ENCODE assay signal across 18 mouse cellular contexts in the genomic region with DNA sequence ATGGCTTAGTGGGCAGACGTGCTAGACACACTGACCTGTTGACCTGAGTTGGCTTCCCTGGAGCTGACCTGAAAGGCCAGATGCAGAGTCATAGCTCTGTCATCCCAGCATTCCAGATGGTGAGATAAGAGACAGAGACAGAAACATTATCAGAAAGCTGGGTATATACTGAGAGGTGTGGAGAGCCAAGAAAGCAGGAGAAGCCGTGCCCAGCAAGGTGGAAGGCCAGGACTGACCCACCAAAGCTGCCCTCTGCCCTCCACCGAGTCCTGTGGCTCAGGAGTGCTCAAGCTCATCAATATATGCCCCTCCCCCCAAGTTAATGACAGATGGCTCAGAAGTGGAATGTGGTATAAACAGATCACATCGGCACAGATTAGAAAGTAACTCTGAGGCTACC.
A peak's percentile ranks its signal among the peaks of the same experiment; 100 is the strongest.
DNase-seq lines count a peak whose midpoint lies in the region; ATAC-seq and TF ChIP-seq lines count a peak whose summit lies in the region.
"Had no signal": no experiment of that assay in that cellular context is flagged by ENCODE, and none has a peak within 500 bp of the region (broad histone marks: within the 10 kb centered on the region; RNA-seq: fewer than 3 reads in every experiment).

No protein-coding gene starts in this region.

- no peaks in the 10 kb centered on the region for H3K4me1 ChIP-seq in embryonic facial prominence, embryonic 11.5 days (ENCODE audit: control insufficient read depth, insufficient read depth, low read length)
- H3K4me1 ChIP-seq in embryonic facial prominence, embryonic 10.5 days, result peaks cover 19% of the 10 kb centered on the region
- 0 out of 2 replicates have a peak, but pooled peaks cover 3% of the 10 kb centered on the region for H3K4me1 ChIP-seq in liver, adult 2 months (ENCODE audit: control insufficient read depth, insufficient read depth, low read length)
- H3K4me1 ChIP-seq in liver, embryonic 12.5 days, result no peaks in the 10 kb centered on the region
- H3K4me1 ChIP-seq in midbrain, embryonic 16.5 days (ENCODE audit: control insufficient read depth, insufficient read depth, low read length), result peaks cover 14% of the 10 kb centered on the region
- H3K4me1 ChIP-seq in midbrain, embryonic 14.5 days (ENCODE audit: control insufficient read depth, insufficient read depth, low read length), result peaks cover 17% of the 10 kb centered on the region

- 0 out of 2 replicates have a peak, but pooled peaks have one; percentile 59 for ATAC-seq in embryonic facial prominence, embryonic 11.5 days (replicated peaks; ENCODE audit: insufficient number of reproducible peaks, low FRiP score, low TSS enrichment, low read depth)
- ATAC-seq in liver, embryonic 12.5 days, result no peak
- ATAC-seq in midbrain, embryonic 16.5 days, result 0 out of 2 replicates have a peak, but pooled peaks have one; percentile 25
- no peak for ATAC-seq in midbrain, embryonic 14.5 days (ENCODE audit: low FRiP score, low TSS enrichment)

- H3K9me3 ChIP-seq in embryonic facial prominence, embryonic 11.5 days (replicated peaks; ENCODE audit: control insufficient read depth, low read length), result no peaks in the 10 kb centered on the region
- H3K9me3 ChIP-seq in embryonic facial prominence, embryonic 10.5 days, result no peaks in the 10 kb centered on the region
- H3K9me3 ChIP-seq in liver, embryonic 12.5 days (replicated peaks), result no peaks in the 10 kb centered on the region
- H3K9me3 ChIP-seq in midbrain, embryonic 16.5 days (replicated peaks; ENCODE audit: control insufficient read depth, low read length, poor library complexity, severe bottlenecking), result no peaks in the 10 kb centered on the region
- no peaks in the 10 kb centered on the region for H3K9me3 ChIP-seq in midbrain, embryonic 14.5 days (ENCODE audit: control insufficient read depth, low read length)
- H3K9me3 ChIP-seq: embryonic facial prominence, embryonic 15.5 days; forebrain, embryonic 10.5 days; heart, embryonic 13.5 days had no signal

- H3K27ac ChIP-seq in embryonic facial prominence, embryonic 11.5 days (replicated peaks; ENCODE audit: low read depth, low read length), result no peak overlapping the region
- H3K27ac ChIP-seq in embryonic facial prominence, embryonic 10.5 days (replicated peaks), result no peak overlapping the region
- no peak overlapping the region for H3K27ac ChIP-seq in liver, adult 2 months (replicated peaks; ENCODE audit: insufficient read depth, low read depth, low read length)
- H3K27ac ChIP-seq in liver, embryonic 12.5 days, result no peak overlapping the region
- no peak overlapping the region for H3K27ac ChIP-seq in midbrain, embryonic 16.5 days (ENCODE audit: low read length)
- H3K27ac ChIP-seq in midbrain, embryonic 14.5 days (replicated peaks; ENCODE audit: low read depth, low read length), result no peak overlapping the region
- H3K27ac ChIP-seq: forebrain, embryonic 10.5 days; gastrocnemius, adult 2 months; heart, embryonic 13.5 days had no signal

- WGBS in embryonic facial prominence, embryonic 11.5 days, result 64% methylated on average over 4 of the region's 4 CpGs
- WGBS in embryonic facial prominence, embryonic 10.5 days, result 58% methylated on average over 4 of the region's 4 CpGs
- WGBS in liver, adult 2 months, result 30% methylated on average over 4 of the region's 4 CpGs
- 54% methylated on average over 4 of the region's 4 CpGs for WGBS in liver, embryonic 12.5 days (ENCODE audit: insufficient replicate concordance)
- 73% methylated on average over 4 of the region's 4 CpGs for WGBS in midbrain, embryonic 16.5 days
- WGBS in midbrain, embryonic 14.5 days, result 62% methylated on average over 4 of the region's 4 CpGs

- H3K27me3 ChIP-seq in embryonic facial prominence, embryonic 11.5 days (ENCODE audit: control insufficient read depth, insufficient read depth, low read length), result no peaks in the 10 kb centered on the region
- H3K27me3 ChIP-seq in embryonic facial prominence, embryonic 10.5 days (replicated peaks; ENCODE audit: low read depth, poor library complexity, severe bottlenecking), result no peaks in the 10 kb centered on the region
- no peaks in the 10 kb centered on the region for H3K27me3 ChIP-seq in liver, adult 2 months (ENCODE audit: control insufficient read depth, insufficient read depth, low read length)
- no peaks in the 10 kb centered on the region for H3K27me3 ChIP-seq in liver, embryonic 12.5 days (replicated peaks)
- H3K27me3 ChIP-seq in midbrain, embryonic 16.5 days (ENCODE audit: control insufficient read depth, insufficient read depth, low read depth, low read length), result no peaks in the 10 kb centered on the region
- no peaks in the 10 kb centered on the region for H3K27me3 ChIP-seq in midbrain, embryonic 14.5 days (ENCODE audit: control insufficient read depth, insufficient read depth, low read length)
- H3K27me3 ChIP-seq: embryonic facial prominence, embryonic 15.5 days; heart, embryonic 13.5 days had no signal

- H3K79me2 ChIP-seq in liver, adult 2 months (ENCODE audit: control insufficient read depth, insufficient read depth, low read length), result no peaks in the 10 kb centered on the region

- H3K36me3 ChIP-seq in embryonic facial prominence, embryonic 11.5 days (replicated peaks; ENCODE audit: control insufficient read depth, insufficient read depth, low read depth, low read length), result no peaks in the 10 kb centered on the region
- no peaks in the 10 kb centered on the region for H3K36me3 ChIP-seq in embryonic facial prominence, embryonic 10.5 days (replicated peaks)
- H3K36me3 ChIP-seq in liver, adult 2 months (ENCODE audit: control insufficient read depth, insufficient read depth, low read length), result no peaks in the 10 kb centered on the region
- H3K36me3 ChIP-seq in liver, embryonic 12.5 days, result no peaks in the 10 kb centered on the region
- H3K36me3 ChIP-seq in midbrain, embryonic 16.5 days (ENCODE audit: control insufficient read depth, insufficient read depth, low read length), result no peaks in the 10 kb centered on the region
- H3K36me3 ChIP-seq in midbrain, embryonic 14.5 days (ENCODE audit: control insufficient read depth, insufficient read depth, low read length), result no peaks in the 10 kb centered on the region
- H3K36me3 ChIP-seq: embryonic facial prominence, embryonic 15.5 days; forebrain, embryonic 10.5 days; heart, embryonic 13.5 days had no signal

- TF ChIP-seq POLR2A in liver, adult 2 months (IDR thresholded peaks at IDR 0.05; ENCODE audit: extremely low read depth, insufficient read depth, low read length), result no peak

- TF ChIP-seq CTCF in liver, adult 2 months (IDR thresholded peaks at IDR 0.05; ENCODE audit: low read depth, low read length), result no peak

- no peak overlapping the region for H3K9ac ChIP-seq in embryonic facial prominence, embryonic 11.5 days (replicated peaks; ENCODE audit: low read length)
- H3K9ac ChIP-seq in liver, adult 2 months (ENCODE audit: low read depth, low read length), result no peak overlapping the region
- H3K9ac ChIP-seq in liver, embryonic 12.5 days, result no peak overlapping the region
- H3K9ac ChIP-seq in midbrain, embryonic 16.5 days (ENCODE audit: low read depth, low read length), result no peak overlapping the region
- H3K9ac ChIP-seq in midbrain, embryonic 14.5 days (replicated peaks; ENCODE audit: low read length), result no peak overlapping the region
- H3K9ac ChIP-seq: embryonic facial prominence, embryonic 15.5 days; heart, embryonic 13.5 days had no signal

- H3K4me3 ChIP-seq in embryonic facial prominence, embryonic 11.5 days (ENCODE audit: low read depth, low read length), result no peak overlapping the region
- H3K4me3 ChIP-seq in embryonic facial prominence, embryonic 10.5 days, result no peak overlapping the region
- no peak overlapping the region for H3K4me3 ChIP-seq in liver, adult 2 months (ENCODE audit: insufficient read depth, low read depth, low read length)
- H3K4me3 ChIP-seq in liver, embryonic 12.5 days, result no peak overlapping the region
- no peak overlapping the region for H3K4me3 ChIP-seq in midbrain, embryonic 16.5 days (ENCODE audit: low read depth, low read length)
- H3K4me3 ChIP-seq in midbrain, embryonic 14.5 days (replicated peaks; ENCODE audit: low read depth, low read length), result no peak overlapping the region
- H3K4me3 ChIP-seq: embryonic facial prominence, embryonic 15.5 days; erythroblast, embryonic 14.5 days; forebrain, embryonic 10.5 days; gastrocnemius, adult 2 months; heart, embryonic 13.5 days had no signal

- no peak for DNase-seq in embryonic facial prominence, embryonic 11.5 days (ENCODE audit: low spot score)
- no peak for DNase-seq in embryonic facial prominence, embryonic 10.5 days (ENCODE audit: low spot score)
- peak; percentile 63 for DNase-seq in liver, adult 2 months (ENCODE audit: extremely low read depth, low read depth, low spot score)
- DNase-seq in midbrain, embryonic 14.5 days, result no peak
- no peak for DNase-seq in heart, adult 11 months
- DNase-seq: adrenal gland, postnatal 10 days; cerebellum, adult 11 months; cerebellum, adult 8-10 months; cerebellum, postnatal 25 days; gastrocnemius, adult 2 months; gastrocnemius, postnatal 25 days; heart, postnatal 36 days had no signal

- no peak overlapping the region for H3K4me2 ChIP-seq in embryonic facial prominence, embryonic 11.5 days (ENCODE audit: low read depth, low read length)
- H3K4me2 ChIP-seq in liver, embryonic 12.5 days, result no peak overlapping the region
- H3K4me2 ChIP-seq in midbrain, embryonic 16.5 days (ENCODE audit: low read length), result no peak overlapping the region
- H3K4me2 ChIP-seq in midbrain, embryonic 14.5 days (ENCODE audit: low read length), result no peak overlapping the region
- H3K4me2 ChIP-seq: embryonic facial prominence, embryonic 15.5 days; heart, embryonic 13.5 days had no signal

Comparison
In these comparisons a context has a peak if more than half of its experiments do, and no peak if none do; other contexts are left out.
1. ATAC-seq: peak in embryonic facial prominence, embryonic 11.5 days (single experiment) and midbrain, embryonic 16.5 days (single experiment); none in liver, embryonic 12.5 days (single experiment) and midbrain, embryonic 14.5 days (single experiment).